Mouse (Mus musculus) stomach, postnatal 0 days (tissue): Measurements from ENCODE around the gene Zcchc14.

Experiments
- CTCF ChIP-seq: IDR thresholded peaks from 2 replicates; pipeline ENCODE4 v1.5.1; 2016; ENCODE audit warnings: antibody characterized with exemption, low read depth, mild to moderate bottlenecking, moderate library complexity
- EP300 ChIP-seq: optimal IDR thresholded peaks from 2 replicates; pipeline ENCODE3; 2016; ENCODE audit warnings: antibody characterized with exemption

GRCm38 (mm10) chr8:121652774-121653323, at the start of gene Zcchc14:
- TF ChIP-seq EP300 (peak; percentile 95), CTCF (no peak)
